Mouse (Mus musculus): Measurements from ENCODE around the gene Dbx1. TPM values are rescaled to one million over a fixed set of nuclear protein-coding genes. Genes with fewer than 3 reads are reported as not detected.

Gene Dbx1
- polyA plus RNA-seq, 2 experiments from 2014 or later, result not detected

DNA sequence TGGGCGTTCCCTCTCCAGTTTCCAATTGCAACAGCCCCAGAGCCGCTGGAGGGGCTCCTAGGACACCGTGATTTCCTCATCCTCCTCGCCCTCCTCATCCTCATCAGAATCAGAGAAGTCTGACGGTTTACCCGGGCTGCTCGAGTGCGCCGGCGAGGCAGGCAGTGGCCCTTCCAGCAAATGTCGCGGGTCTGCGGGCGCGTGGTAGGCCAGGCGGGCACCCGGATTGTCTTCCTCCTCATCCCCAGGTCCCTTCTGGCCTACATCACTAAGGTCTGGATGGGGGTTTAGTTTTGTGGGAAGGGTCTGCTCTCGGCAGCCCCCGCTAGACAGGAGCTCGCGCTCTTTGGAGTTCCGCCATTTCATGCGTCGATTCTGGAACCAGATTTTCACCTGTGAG is 4.3 kb downstream of the Dbx1 start:
- ATAC-seq, result no peak

GRCm38 (mm10) chr7:49631885-49632284 is 4.8 kb downstream of the Dbx1 start:
- no peak for ATAC-seq

GRCm38 (mm10) chr7:49620160-49620559 is 16.5 kb downstream of the Dbx1 start:
- no peak for ATAC-seq

DNA sequence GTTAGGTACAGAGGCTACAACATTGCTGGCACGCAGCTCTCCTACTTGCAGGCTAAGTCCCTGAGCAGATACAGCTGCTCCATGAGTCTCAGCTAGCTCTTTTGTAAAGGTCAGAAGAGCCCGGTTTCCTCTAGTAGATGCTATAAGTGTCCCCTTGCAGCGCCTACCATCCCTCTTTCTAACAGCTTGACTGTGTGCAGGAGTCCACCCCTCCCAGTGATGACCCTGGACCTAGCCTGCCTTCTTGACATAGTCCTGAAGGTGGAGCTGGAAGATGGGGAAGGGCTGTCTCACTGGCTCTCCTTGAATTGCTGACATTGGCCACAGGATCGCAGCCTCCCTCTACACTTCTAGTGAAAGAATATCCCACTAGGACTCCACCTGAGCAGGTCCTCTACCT is 19.6 kb downstream of the Dbx1 start:
- ATAC-seq, result no peak

DNA sequence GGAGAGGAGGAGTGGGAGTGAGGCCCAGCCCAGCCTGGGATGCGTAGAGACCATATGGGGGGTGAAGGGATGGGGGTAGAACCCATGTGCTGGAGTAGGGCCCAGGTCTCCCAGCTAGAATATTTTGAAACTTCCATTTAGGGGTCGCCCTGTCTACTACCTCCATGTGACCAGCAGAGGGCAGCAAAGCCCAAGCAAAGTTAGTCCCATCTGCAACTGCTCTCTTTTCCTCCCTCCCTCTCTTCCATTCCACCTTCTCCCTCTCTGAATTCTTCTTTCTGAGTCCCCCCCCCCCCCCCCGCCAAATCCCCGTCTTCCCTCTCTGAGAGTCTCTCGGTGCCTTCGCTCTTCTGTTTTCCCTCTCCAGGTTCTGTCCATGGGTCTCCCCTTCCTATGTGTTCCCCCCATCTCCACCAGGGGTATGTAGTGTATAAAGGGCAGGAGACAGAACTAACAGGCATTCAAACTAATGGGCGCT is 20.4 kb downstream of the Dbx1 start:
- peak; percentile 81 for ATAC-seq

DNA sequence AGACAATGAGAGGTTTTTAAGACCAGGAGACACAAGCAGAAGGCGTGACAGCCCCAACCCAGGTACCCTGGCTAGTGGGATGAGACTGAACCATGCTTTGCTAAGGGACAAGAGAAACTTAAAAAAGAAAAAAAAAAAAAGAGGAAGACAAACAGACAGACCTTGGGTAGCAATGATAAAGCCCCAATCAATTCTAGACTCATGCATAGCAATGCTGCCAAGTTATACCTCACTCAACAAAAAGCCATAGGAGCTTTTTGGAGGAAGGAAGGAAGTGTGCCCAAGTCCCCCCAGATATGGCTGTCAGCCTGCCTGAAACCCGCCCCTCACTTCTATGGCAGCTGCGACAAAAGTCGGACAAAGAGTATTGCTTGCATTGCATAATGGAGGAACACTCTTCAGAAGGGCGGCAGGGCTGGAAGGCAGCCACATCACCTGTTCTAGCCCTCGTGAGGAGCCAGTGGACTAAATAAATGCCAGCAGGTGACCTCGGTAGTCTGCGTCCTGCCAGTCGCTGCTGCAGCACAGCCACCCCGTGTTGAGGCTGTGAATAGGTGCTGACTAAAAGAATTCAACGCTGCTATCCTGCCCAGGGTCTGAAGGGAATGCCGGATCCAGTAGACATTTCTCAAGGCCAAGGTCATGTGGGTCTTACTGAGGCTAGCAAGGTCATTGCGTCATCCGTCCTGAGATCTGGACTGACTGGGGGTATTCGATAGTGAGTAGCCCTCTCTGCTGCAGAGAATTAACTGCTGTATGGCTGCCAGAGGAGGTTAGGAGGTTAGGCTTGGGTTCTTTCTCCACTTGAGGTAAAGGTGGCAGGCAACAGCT is 31.5 kb downstream of the Dbx1 start:
- ATAC-seq, result no peak

GRCm38 (mm10) chr7:49604244-49604643 is 32.4 kb downstream of the Dbx1 start:
- no peak for ATAC-seq

- ATAC-seq, result peak; percentile 87
Observed at GRCm38 (mm10) chr7:49601191-49601975, 35.3 kb downstream of the Dbx1 start.

- no peak for ATAC-seq
Observed at GRCm38 (mm10) chr7:49599950-49600349, 36.7 kb downstream of the Dbx1 start.

- no peak for ATAC-seq
Observed at GRCm38 (mm10) chr7:49598225-49598624, 38.4 kb downstream of the Dbx1 start.

DNA sequence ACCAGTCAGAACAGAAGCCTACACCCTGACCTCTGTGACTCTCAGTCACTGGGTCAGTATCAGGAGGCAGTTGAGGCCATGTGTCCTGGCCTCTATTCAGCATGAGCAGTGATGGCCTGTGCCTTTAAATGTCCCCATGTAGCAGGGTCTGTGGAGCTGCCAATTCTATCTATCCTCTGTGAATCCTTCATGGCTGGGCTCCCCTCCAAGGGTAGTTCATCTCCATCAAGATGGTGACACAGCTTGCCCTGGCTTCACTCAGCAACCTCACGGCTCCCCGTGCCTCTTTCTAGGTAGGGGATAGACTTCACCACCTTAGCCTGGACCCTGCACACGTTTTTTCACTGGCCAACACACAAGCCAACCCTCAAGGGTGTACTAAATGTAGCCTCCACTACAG is 38.9 kb downstream of the Dbx1 start:
- no peak for ATAC-seq

- no peak for ATAC-seq
Observed at GRCm38 (mm10) chr7:49589635-49590034, 47.0 kb downstream of the Dbx1 start.

GRCm38 (mm10) chr7:49586530-49587120 is 50.0 kb downstream of the Dbx1 start:
- no peak for ATAC-seq

- ATAC-seq, result no peak
Observed at GRCm38 (mm10) chr7:49583176-49583575, 53.5 kb downstream of the Dbx1 start.

DNA sequence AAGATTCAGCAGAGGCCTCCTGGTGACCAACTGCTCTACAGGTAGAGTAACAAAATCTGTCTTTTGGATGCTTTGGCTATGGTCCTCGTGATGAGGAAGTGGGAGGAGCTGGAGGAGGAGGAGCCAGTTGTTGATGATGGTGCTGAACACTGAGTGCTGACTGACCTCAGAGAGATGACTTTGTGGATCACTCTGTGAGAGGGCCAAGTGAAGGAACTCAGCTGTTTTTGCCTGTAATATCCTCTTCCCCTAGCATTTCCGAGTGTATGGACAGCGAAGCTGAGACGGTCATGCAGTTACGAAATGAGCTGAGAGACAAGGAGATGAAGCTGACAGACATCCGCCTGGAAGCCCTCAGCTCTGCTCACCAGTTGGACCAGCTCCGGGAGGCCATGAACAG is 54.1 kb downstream of the Dbx1 start:
- ATAC-seq, result no peak

- ATAC-seq, result no peak
Observed at GRCm38 (mm10) chr7:49581951-49582350, 54.7 kb downstream of the Dbx1 start.

Other genes starting within 250 kb of the Dbx1 start
- gene Htatip2, start 122.3 kb upstream of the Dbx1 start, polyA plus RNA-seq (2017; shearing (Covaris generic)), result 10 to 100 TPM; 33.4 to 48.8 TPM
- 10 to 100 TPM; 12.1 to 12.7 TPM for gene Prmt3, start 141.5 kb upstream of the Dbx1 start, polyA plus RNA-seq (2017; shearing (Covaris generic))

All from CD4-positive, CD25-positive, alpha-beta regulatory T cell, adult 4 months (primary cell).